Mouse (Mus musculus) liver, embryonic 16.5 days (tissue): ENCODE results near the gene Prkci. TPM values are rescaled to one million over a fixed set of nuclear protein-coding genes. Genes with fewer than 3 reads are reported as not detected.

Experiments used
- ATAC-seq: fragments of 200-750 bp; cut with Nextera tagmentation; 2 replicates; pipeline ENCODE4 v1.8.0; 2017; ENCODE audit warnings: low read depth, mild to moderate bottlenecking, moderate number of reproducible peaks, moderate library complexity
- H3K27ac ChIP-seq: fragments of 300-500 bp; sonication (generic); 2 replicates; pipeline ENCODE4 v1.5.1; 2014; ENCODE audit warnings: mild to moderate bottlenecking, low read length
- H3K27me3 ChIP-seq: fragments of 300-500 bp; sonication (generic); 2 replicates; pipeline ENCODE4 v1.6.1; 2014; ENCODE audit warnings: low read depth, low read length, mixed read lengths; ENCODE audit not compliant: control insufficient read depth, insufficient read depth
- H3K36me3 ChIP-seq: fragments of 300-500 bp; sonication (generic); 2 replicates; pipeline ENCODE4 v1.6.1; 2014; ENCODE audit warnings: mild to moderate bottlenecking; ENCODE audit not compliant: control insufficient read depth, insufficient read depth
- H3K4me1 ChIP-seq: fragments of 300-500 bp; sonication (generic); 2 replicates; pipeline ENCODE4 v1.6.1; 2014; ENCODE audit warnings: low read depth, low read length, mixed read lengths; ENCODE audit not compliant: control insufficient read depth
- H3K4me2 ChIP-seq: fragments of 300-500 bp; sonication (generic); 2 replicates; pipeline ENCODE4 v1.6.1; 2014; ENCODE audit warnings: low read depth, low read length, mixed read lengths
- H3K4me3 ChIP-seq: fragments of 300-500 bp; sonication (generic); 2 replicates; pipeline ENCODE4 v1.5.1; 2014; ENCODE audit warnings: low read depth, mild to moderate bottlenecking, low read length
- H3K9ac ChIP-seq: fragments of 300-500 bp; sonication (generic); 2 replicates; pipeline ENCODE4 v1.6.1; 2014; ENCODE audit warnings: low read depth, low read length
- H3K9me3 ChIP-seq: fragments of 300-500 bp; sonication (generic); replicated peaks from 2 replicates; pipeline ENCODE4 v1.6.1; 2016; ENCODE audit warnings: low read length; ENCODE audit not compliant: control insufficient read depth
- WGBS: fragments of 180-500 bp; shearing (Covaris S2); extraction: QIAGEN DNeasy Blood & Tissue Kit; methylation state at CpG from one replicate; pipeline ENCODE4 v1.1.7; 2014; ENCODE audit not compliant: insufficient replicate concordance; 5-methylcytosine and 5-hydroxymethylcytosine counted together
- polyA plus RNA-seq: library from polyadenylated mRNA; unstranded; fragments of >200 nt; fragmentation: Nextera tagmentation; extraction: Ambion mirVana; gene quantifications from 2 replicates; pipeline ENCODE4 v1.2.1, GENCODE M21; 2015

Prkci gene
- polyA plus RNA-seq, 1 experiment from 2014 or later: 5.4 TPM

DNA sequence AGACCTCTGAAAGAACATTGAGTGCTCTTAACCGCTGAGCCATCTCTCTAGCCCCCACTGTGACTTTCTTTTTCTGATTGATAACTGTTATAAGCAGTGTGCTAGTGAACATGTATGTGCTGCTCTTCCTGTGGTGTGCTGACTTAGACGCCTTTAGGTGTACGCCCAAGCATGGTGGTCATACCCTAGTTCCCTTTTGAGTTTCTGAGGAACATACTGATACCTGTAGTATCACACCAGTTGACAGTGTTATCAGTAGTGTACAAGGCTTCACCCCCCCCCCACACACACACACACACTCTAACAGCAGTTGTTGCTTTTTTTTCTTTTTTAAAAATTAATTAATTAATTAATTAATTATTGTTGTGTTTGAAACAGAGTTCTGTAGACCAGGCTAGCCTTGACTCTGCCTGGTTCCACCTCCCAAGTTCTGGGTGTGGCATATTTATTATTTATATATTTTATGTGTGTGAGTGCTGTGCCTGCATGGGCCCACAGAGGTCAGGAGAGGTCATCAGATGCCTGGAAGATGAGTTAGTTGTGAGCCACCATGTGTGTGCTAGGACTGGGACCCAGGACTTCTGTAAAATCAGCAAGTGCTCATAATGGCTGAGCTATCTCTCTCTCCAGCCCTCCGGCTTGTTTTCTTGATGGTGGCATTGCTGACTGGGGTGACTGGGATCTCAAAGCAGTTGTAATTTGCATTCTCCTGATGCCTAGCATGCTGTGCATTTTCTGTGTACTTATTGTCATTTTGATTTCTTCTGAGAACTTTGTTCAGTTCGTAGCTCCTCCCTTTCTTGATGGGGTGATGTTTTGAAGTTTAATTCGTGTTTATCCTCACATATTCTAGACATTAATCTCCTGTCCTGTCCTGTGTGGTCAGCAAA lies 9.0 kb downstream of the Prkci start:
- Histone ChIP-seq H3K4me1 (peaks cover 7% of the 10 kb centered on the region; the same call in 1 of the 2 replicates), H3K4me3 (no peak overlapping the region), H3K27ac (no peak overlapping the region), H3K9me3 (no peaks in the 10 kb centered on the region), H3K4me2 (no peak overlapping the region), H3K9ac (no peak overlapping the region), H3K27me3 (no peaks in the 10 kb centered on the region), H3K36me3 (no peaks in the 10 kb centered on the region)
- ATAC-seq: no peak
- 59% methylated on average over 6 of the region's 6 CpGs for WGBS

DNA sequence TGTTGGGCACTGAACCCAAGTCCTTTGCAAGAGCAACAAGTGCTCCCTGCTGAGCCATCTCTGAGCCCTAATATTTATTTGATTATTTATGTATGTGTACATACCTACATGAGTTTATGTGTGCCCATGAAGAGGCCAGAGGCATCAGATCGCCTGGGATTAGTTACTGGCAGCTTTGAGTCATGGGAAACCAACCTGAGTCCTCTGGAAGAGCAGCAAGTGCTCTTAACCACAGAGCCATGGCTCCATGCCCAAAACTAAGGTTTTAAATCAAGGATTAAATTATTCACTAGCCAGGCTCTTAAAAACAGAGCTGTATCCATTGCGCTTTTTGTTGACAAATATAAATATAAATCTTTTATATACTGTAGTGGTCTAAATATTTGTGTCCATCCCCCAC lies 18.8 kb downstream of the Prkci start:
- 71% methylated on average over 2 of the region's 2 CpGs for WGBS
- Histone ChIP-seq H3K36me3 (no peaks in the 10 kb centered on the region), H3K4me1 (no peaks in the 10 kb centered on the region; the same call in 1 of the 2 replicates), H3K27ac (no peak overlapping the region), H3K4me2 (no peak overlapping the region), H3K4me3 (no peak overlapping the region), H3K9ac (no peak overlapping the region), H3K9me3 (no peaks in the 10 kb centered on the region), H3K27me3 (no peaks in the 10 kb centered on the region)
- no peak for ATAC-seq

DNA sequence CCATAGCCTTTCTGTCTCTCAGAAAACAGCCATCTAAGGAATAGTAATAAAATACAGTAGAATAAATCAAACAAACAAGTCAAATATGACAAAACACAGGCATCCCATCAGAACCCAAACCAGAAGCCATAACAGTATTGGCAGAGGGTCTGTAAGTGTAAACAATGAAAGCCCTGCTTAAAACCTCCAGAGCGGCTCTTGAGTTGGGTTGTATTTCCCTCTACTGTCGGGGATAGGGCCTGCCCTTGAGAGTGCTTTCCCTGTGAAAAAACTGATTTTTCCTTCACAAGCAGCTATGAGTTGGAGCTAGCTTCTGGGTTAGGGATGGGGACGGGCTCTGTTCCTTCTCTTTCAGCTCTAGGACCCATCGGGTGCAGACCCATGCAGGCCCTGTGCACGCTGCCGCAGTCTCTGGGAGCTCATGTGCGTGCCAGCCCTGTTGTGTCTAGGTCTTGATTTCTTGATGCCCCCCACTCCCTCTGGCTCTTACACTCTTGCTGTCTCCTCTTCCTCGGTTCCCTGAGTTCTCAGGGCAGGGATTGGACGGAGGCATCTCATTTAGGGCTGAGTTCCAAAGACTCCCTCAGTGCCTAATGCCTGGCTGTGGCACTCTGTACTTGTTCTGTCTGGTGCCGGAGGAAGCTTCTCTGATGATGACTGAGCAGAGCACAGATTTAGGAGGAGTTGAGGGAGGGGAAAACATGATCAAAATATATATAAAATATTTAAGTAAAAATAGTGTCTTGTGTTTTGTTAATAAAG lies 20.3 kb downstream of the Prkci start:
- Histone ChIP-seq H3K27ac (no peak overlapping the region), H3K4me1 (no peaks in the 10 kb centered on the region; the same call in 1 of the 2 replicates)
- 72% methylated on average over 10 of the region's 10 CpGs for WGBS

DNA sequence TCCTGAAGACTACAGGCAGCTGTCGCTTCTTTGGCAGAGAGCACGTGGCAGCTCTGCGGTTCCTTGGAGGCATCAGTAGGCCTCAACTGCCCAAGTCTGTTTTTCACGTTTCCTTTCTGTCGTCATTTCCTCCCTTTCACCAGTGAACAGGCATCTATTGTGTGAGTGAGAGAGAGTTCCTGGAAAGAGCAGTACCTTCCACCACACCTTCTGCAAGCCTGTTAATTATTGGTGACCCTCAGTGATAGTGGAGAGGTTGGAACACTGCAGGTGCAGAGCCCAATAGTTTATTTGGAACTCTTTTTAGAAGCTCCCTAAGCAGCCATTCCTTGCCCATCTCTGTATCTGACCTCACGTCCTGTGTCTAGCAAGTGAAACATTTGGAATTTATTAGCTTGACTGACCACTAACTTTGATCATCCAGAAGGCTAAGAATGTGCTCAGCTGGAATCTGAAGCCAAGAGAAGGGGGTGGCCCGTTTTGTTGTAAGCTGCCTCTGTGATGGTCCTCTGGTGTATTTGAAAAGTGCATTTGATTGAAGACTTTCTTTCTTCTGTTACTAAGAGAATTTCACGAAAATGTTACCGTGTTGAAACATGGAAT lies 21.1 kb downstream of the Prkci start:
- Histone ChIP-seq H3K36me3 (no peaks in the 10 kb centered on the region), H3K9ac (no peak overlapping the region), H3K27me3 (no peaks in the 10 kb centered on the region), H3K4me3 (no peak overlapping the region), H3K27ac (no peak overlapping the region), H3K9me3 (no peaks in the 10 kb centered on the region), H3K4me1 (no peaks in the 10 kb centered on the region; the same call in 1 of the 2 replicates), H3K4me2 (no peak overlapping the region)
- no peak for ATAC-seq
- 38% methylated on average over 9 of the region's 9 CpGs for WGBS

More for the DNA sequence above, 20.3 kb downstream of the Prkci start:
- Histone ChIP-seq H3K36me3 (no peaks in the 10 kb centered on the region), H3K4me2 (no peak overlapping the region), H3K9me3 (no peaks in the 10 kb centered on the region), H3K4me3 (no peak overlapping the region), H3K27me3 (no peaks in the 10 kb centered on the region), H3K9ac (no peak overlapping the region)
- ATAC-seq: no peak

DNA sequence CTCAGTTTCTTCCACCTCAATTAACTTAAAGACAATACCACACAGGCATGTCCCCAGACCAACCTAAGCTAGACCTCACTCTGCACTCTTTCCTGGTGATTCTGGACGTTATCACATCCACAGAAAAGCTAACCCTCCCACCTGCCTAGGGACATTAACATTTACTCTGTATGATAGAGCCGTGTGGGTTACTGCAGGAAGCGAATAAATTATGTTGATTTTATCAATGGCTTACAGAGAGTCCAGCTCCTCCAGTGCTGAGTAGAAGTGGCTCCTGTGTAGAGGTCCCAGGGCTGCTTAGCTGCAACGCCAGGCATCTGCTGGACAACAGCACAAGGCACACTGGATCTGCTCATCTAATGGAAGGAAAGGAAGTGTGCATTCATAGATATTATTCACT lies 22.1 kb downstream of the Prkci start:
- no peak overlapping the region for H3K4me3 ChIP-seq
- H3K4me2 ChIP-seq: no peak overlapping the region
- H3K36me3 ChIP-seq: no peaks in the 10 kb centered on the region
- no peaks in the 10 kb centered on the region for H3K9me3 ChIP-seq
- H3K4me1 ChIP-seq: no peaks in the 10 kb centered on the region; the same call in 1 of the 2 replicates
- no peak for ATAC-seq
- no peak overlapping the region for H3K27ac ChIP-seq
- H3K27me3 ChIP-seq: no peaks in the 10 kb centered on the region
- WGBS: 39% methylated on average over 4 of the region's 4 CpGs
- H3K9ac ChIP-seq: no peak overlapping the region

DNA sequence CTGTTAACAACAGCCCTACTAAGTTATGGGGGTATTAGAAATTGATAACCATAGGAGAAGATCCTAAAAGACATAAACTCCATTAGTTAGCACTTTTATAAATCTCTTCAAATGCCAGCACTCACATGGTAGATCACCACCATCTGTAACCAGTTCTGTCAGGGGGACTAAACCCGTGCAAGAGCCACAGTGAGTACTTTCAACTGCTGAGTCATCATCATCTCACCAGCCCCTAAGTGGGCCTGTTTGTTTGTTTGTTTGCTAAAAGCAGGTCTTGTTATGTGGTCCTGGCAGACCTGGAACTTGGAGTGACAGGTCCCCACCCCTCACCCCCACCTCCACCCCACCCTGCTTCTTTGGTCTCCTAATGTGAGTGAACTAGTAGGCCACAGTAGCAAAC lies 23.7 kb downstream of the Prkci start:
- no peak overlapping the region for H3K4me3 ChIP-seq
- WGBS: 64% methylated on average over 1 of the region's 1 CpGs
- H3K36me3 ChIP-seq: no peaks in the 10 kb centered on the region
- H3K9ac ChIP-seq: no peak overlapping the region
- no peaks in the 10 kb centered on the region for H3K9me3 ChIP-seq
- H3K4me1 ChIP-seq: no peaks in the 10 kb centered on the region; the same call in 1 of the 2 replicates
- ATAC-seq: no peak
- no peak overlapping the region for H3K4me2 ChIP-seq
- H3K27me3 ChIP-seq: no peaks in the 10 kb centered on the region
- H3K27ac ChIP-seq: no peak overlapping the region

DNA sequence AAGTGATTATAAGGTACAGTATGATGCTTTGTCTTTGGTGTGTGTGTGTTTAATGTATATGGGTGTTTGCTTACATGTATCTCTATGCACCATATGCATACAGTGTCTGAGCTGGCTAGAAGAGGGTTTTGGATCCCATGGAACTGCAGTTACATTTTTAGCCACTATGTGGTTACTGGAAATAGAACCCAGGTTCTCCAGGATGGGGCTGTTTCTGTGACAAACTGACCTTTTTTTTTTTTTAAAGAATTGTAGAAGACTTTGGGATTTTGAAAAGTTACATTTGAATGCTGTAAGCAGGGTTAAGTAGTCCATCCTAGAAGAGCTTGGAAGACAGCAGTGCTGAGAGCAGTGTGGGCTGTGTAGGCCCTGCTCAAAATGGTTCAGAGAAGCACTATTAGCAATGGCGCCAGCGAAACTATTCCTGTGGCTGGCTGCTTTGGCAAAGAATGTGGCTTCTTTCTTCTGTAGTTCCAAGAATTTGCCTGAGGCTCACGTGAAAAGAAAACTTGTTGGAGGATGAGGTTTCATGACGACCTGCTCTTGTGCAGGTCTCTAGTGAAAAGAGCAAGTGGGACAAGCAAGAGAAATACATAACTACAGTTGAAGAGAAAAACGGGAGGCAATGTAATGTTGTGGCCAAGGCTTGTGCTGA lies 24.4 kb downstream of the Prkci start:
- Histone ChIP-seq H3K9me3 (no peaks in the 10 kb centered on the region), H3K36me3 (no peaks in the 10 kb centered on the region), H3K4me2 (no peak overlapping the region), H3K4me1 (no peaks in the 10 kb centered on the region; the same call in 1 of the 2 replicates), H3K9ac (no peak overlapping the region), H3K4me3 (no peak overlapping the region), H3K27ac (no peak overlapping the region), H3K27me3 (no peaks in the 10 kb centered on the region)
- 68% methylated on average over 5 of the region's 5 CpGs for WGBS
- no peak for ATAC-seq

DNA sequence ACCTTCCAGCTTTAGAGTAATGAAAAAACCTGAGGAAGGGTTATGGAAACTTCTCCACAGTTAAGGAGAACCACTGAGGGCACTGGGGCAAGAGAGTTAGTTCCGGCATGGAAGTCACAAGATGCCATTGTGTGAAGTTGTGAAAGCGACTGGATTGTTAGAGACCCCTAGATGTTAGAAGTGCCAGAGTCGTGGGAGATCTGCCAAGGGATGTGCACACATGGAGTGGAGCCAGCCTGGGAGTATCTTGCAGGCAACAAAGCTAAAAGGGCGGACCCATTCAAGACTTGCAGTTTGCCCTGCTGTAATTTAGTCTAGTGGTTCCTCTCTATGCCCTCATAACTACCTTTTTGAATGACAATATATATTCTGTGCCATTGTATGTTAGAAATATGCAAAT lies 25.1 kb downstream of the Prkci start:
- Histone ChIP-seq H3K4me1 (no peaks in the 10 kb centered on the region; the same call in 1 of the 2 replicates), H3K4me2 (no peak overlapping the region), H3K4me3 (no peak overlapping the region), H3K27ac (no peak overlapping the region), H3K9ac (no peak overlapping the region), H3K27me3 (no peaks in the 10 kb centered on the region), H3K36me3 (no peaks in the 10 kb centered on the region), H3K9me3 (no peaks in the 10 kb centered on the region)
- ATAC-seq: no peak
- WGBS: 69% methylated on average over 4 of the region's 4 CpGs
